Mouse (Mus musculus) limb, embryonic 12.5 days (tissue): Measurements from ENCODE around the gene Srrm2. TPM values are rescaled to one million over a fixed set of nuclear protein-coding genes. Genes with fewer than 3 reads are reported as not detected.
A peak's percentile ranks its signal among the peaks of the same experiment; 100 is the strongest.

Experiments
- ATAC-seq: fragments of 200-750 bp; cut with Nextera tagmentation; 2 replicates; pipeline ENCODE4 v1.8.0; 2017; ENCODE audit warnings: low read depth, moderate TSS enrichment; ENCODE audit not compliant: insufficient number of reproducible peaks, insufficient read depth, low FRiP score, low TSS enrichment
- H3K27ac ChIP-seq: fragments of 300-500 bp; sonication (generic); 2 replicates; pipeline ENCODE4 v1.5.1; 2016; ENCODE audit warnings: mild to moderate bottlenecking, moderate library complexity
- H3K27me3 ChIP-seq: fragments of 300-500 bp; sonication (generic); 2 replicates; pipeline ENCODE4 v1.6.1; 2016; ENCODE audit warnings: mild to moderate bottlenecking, moderate library complexity
- H3K36me3 ChIP-seq: fragments of 300-500 bp; sonication (generic); 2 replicates; pipeline ENCODE4 v1.6.1; 2016; ENCODE audit warnings: mild to moderate bottlenecking, moderate library complexity
- H3K4me1 ChIP-seq: fragments of 300-500 bp; sonication (generic); replicated peaks from 2 replicates; pipeline ENCODE4 v1.6.1; 2016
- H3K4me2 ChIP-seq: fragments of 300-500 bp; sonication (generic); 2 replicates; pipeline ENCODE4 v1.6.1; 2016; ENCODE audit warnings: mild to moderate bottlenecking, moderate library complexity
- H3K4me3 ChIP-seq: fragments of 300-500 bp; sonication (generic); replicated peaks from 2 replicates; pipeline ENCODE4 v1.5.1; 2016; ENCODE audit warnings: mild to moderate bottlenecking
- H3K9ac ChIP-seq: fragments of 300-500 bp; sonication (generic); replicated peaks from 2 replicates; pipeline ENCODE4 v1.6.1; 2016; ENCODE audit warnings: mild to moderate bottlenecking, moderate library complexity
- H3K9me3 ChIP-seq: fragments of 300-500 bp; sonication (generic); 2 replicates; pipeline ENCODE4 v1.6.1; 2016; ENCODE audit warnings: mild to moderate bottlenecking, moderate library complexity
- WGBS: fragments of 180-500 bp; shearing (Covaris S2); methylation state at CpG from one replicate; pipeline ENCODE4 v1.1.7; 2016; 5-methylcytosine and 5-hydroxymethylcytosine counted together
- polyA plus RNA-seq: library from polyadenylated mRNA; unstranded; fragments of >200 nt; fragmentation: Nextera tagmentation; extraction: Ambion mirVana; gene quantifications from 2 replicates; pipeline ENCODE4 v1.2.1, GENCODE M21; 2016

Srrm2 gene
- 639 and 703 TPM in 2 replicates for polyA plus RNA-seq

DNA sequence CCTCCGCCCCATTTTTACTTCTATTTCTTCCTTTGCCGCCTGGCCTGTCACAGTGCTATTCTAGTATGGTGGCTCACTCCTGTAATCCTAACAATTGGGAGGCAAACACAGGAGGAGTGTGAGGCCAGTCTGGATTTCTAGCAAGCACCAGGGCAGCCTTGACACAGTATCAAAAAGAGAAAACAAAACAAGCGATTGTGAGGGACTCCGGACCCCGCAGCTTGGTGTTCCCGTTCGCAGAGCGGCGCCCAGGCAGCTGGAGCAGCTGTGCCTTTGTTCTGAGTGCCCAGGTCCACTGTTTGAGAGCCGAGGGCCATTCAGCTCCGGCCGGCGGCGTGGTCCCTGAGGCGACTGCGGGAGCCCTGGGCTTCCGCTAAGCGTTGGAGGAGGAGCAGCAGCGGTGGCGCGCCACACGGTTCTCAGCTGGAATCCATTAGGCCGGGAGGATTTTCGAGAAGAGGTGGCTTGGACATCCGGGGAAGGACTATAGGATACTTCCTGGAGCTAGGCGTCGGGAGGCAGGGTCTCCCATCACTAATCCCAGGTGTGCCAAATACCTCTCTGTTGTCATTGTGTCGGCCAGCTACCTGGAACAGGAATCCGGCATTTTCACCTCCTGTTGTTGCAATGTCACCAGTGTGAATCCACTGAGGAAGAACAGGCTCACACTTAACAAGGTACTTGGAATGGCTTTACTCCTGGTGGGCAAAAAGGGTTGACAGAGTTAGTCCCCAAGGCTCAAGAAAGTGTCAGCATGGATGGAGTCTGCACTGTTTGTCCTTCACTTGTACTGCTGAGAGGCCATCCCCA lies at the start of gene Srrm2:
Srrm2 (plus strand) TSS at position 264 of the 810 bp plus-strand sequence.
- Histone ChIP-seq H3K9me3 (no peaks in the 10 kb centered on the region), H3K4me2 (peak within 1 kb of the TSS; percentile 68), H3K36me3 (peaks cover 14% of the 10 kb centered on the region; the same call in 1 of the 2 replicates), H3K27ac (peak within 1 kb of the TSS; percentile 98), H3K4me3 (peak within 1 kb of the TSS; percentile 45), H3K27me3 (no peaks in the 10 kb centered on the region), H3K4me1 (peaks cover 34% of the 10 kb centered on the region), H3K9ac (peak within 1 kb of the TSS; percentile 83)
- ATAC-seq = 0 out of 2 replicates have a peak, but pooled peaks have one; percentile 35
- 2% methylated on average over 29 of the region's 29 CpGs for WGBS

DNA sequence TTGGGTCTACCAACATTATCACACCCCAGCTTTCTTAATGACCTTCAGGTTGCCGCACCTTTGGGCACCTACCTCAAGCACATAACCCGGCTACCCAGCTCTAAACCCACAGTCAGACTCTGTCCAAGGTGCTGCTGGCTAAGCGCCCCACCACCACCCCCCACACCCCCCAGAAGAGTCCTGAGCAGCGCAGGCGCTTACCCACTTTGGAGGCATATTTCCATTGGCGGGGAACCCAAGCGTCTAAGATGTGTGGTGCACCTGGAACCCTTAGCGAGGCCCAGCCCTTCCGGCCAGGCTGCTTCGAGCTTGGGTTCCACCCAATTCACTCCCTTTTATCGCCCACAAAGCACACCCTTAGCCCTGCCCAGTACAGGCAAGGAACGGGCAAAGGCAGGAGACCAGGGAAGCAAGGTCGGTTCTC lies 49.7 kb upstream of the Srrm2 start, which contains the start of gene Paqr4:
Paqr4 (minus strand) TSS at position 270 of the 424 bp plus-strand sequence.
- peak within 1 kb of the TSS; percentile 56 for H3K27ac ChIP-seq
- H3K27me3 ChIP-seq = peaks cover 88% of the 10 kb centered on the region
- peaks cover 37% of the 10 kb centered on the region for H3K4me1 ChIP-seq
- ATAC-seq = peak; percentile 12; the same call in 1 of the 2 replicates
- WGBS = 4% methylated on average over 13 of the region's 13 CpGs
- peak within 1 kb of the TSS; percentile 97 for H3K4me2 ChIP-seq
- H3K36me3 ChIP-seq = peaks cover 10% of the 10 kb centered on the region; the same call in 1 of the 2 replicates
- H3K9me3 ChIP-seq = no peaks in the 10 kb centered on the region
- H3K4me3 ChIP-seq = peak within 1 kb of the TSS; percentile 67
- H3K9ac ChIP-seq = peak within 1 kb of the TSS; percentile 67

DNA sequence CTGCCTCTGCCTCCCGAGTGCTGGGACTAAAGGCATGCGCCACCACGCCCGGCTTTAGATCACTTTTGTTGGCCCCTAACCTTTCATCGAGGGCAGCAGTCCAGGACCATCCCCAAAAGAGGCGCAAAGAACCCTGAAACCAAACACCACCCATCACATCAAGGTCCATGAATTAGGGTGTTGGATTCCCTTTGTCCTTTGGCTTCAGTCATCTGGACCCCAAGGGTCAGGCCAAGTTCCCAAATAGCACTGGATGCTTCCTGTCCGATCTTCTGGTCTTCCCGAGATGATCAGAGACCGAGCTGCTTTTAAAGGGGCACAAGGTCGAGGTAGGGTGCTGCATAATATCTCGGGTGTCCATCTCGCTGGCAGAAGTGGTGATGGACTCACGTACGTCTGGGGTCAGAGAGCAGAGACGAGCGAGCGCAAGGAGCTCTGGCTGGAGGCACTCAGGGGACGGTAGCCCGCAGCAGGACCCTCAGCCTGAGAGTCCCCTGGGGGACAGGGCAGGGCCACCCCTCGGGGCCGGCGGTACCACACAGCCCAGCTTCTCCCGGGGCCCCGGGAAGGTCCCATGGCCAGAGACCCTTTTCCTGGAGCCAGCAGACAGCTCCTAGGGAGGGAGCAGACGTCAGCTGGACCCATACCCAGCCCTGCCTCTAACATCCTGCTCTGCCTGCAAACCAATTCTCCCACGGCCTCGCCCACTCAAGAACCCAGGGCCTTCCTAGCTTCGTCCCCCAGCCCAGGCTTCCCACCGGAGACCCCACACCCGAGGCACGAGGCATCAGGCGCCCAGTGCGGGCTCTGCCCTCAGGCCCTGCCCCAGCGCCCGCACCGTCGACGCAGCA lies 48.7 kb upstream of the Srrm2 start:
- H3K27ac ChIP-seq = no peak overlapping the region
- peak overlapping the region; percentile 68 for H3K4me2 ChIP-seq
- H3K9me3 ChIP-seq = no peaks in the 10 kb centered on the region
- peaks cover 45% of the 10 kb centered on the region for H3K4me1 ChIP-seq
- ATAC-seq = no peak
- 45% methylated on average over 38 of the region's 38 CpGs for WGBS
- H3K36me3 ChIP-seq = peaks cover under 1% of the 10 kb centered on the region; the same call in 1 of the 2 replicates
- peaks cover 98% of the 10 kb centered on the region for H3K27me3 ChIP-seq
- H3K4me3 ChIP-seq = peak overlapping the region; percentile 30
- no peak overlapping the region for H3K9ac ChIP-seq

DNA sequence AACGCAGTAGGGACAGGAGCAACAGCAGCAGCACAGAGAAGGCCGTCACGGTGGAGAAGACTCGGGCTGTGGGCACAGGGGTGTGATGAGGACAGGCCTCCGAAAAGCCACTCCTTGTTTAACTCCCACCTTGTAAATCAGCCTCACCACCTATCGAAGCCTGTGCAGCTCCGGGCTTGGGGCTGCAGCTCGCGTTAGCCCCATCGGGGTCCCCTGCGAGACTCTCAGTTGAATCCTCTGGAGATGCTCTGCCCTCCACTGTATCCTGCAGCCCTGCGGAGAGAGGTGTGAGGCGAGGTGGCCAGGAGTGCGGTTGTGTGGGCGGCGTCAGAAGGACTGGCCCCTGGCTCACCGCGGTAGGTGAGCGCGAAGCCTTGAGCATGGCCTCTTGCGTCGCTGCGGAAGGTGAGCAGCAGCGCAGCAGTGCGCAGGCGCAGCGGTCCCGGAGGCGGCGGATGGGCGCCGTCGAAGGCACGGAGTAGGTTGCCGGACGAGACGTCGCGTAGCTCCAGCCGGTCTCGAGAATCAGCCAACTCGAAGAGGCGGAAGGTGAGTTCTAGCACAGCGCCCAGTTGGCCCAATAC lies 48.0 kb upstream of the Srrm2 start:
- Histone ChIP-seq H3K4me1 (peaks cover 49% of the 10 kb centered on the region), H3K27me3 (peaks cover 99% of the 10 kb centered on the region), H3K9me3 (no peaks in the 10 kb centered on the region), H3K4me3 (peak overlapping the region; percentile 30), H3K27ac (no peak overlapping the region), H3K9ac (peak overlapping the region; percentile 34; the same call in 1 of the 2 replicates), H3K36me3 (no peaks in the 10 kb centered on the region), H3K4me2 (peak overlapping the region; percentile 68)
- 9% methylated on average over 44 of the region's 44 CpGs for WGBS
- ATAC-seq = no peak

DNA sequence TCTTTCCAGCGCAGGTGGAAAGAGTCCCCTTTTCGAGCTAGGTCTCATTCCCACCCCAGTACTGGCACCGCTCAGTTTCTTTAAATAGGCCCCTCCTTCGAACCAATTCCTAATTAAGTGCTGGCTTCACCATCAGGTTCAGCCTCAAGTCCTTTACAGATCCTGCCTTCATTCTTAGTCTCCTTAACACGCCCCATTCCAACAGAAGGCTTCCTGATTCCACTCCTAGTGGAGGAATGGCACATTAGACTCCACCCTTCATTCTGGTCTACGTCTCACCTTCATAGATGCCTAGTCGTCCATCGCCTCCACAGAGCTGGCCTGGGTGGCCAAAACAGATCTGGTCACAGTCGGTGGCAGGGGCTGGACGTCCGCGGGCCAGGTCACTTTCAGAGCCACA lies 47.4 kb upstream of the Srrm2 start:
- Histone ChIP-seq H3K4me2 (peak overlapping the region; percentile 68), H3K4me3 (peak overlapping the region; percentile 30; the same call in 1 of the 2 replicates), H3K36me3 (no peaks in the 10 kb centered on the region), H3K4me1 (peaks cover 49% of the 10 kb centered on the region), H3K27me3 (peaks cover 99% of the 10 kb centered on the region), H3K27ac (no peak overlapping the region), H3K9ac (no peak overlapping the region; the same call in 1 of the 2 replicates), H3K9me3 (no peaks in the 10 kb centered on the region)
- WGBS = 64% methylated on average over 12 of the region's 12 CpGs
- no peak for ATAC-seq

DNA sequence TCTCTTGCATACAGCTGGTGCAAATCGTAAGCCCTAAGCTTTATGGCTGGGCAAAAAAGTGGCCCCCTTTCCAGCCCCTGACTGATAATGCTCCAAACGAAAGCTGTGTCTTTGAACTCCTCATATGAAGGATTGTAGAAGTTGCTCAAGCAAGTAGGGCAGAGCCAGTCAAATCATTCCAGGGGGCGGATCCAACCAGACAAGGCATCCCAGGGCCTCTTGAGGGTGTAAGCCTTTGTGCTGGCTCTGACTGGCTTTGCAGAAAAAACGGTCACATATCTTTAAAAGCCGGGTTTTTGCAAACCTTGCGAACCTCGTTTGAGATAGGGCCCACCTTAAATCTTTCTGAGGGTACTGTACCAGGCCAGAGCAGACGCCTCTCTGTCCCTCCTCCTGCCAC lies 46.3 kb upstream of the Srrm2 start:
- H3K9ac ChIP-seq = 0 out of 2 replicates have a peak overlapping the region, but pooled peaks have one; percentile 19
- H3K27me3 ChIP-seq = peaks cover 96% of the 10 kb centered on the region
- H3K4me2 ChIP-seq = peak overlapping the region; percentile 68
- no peaks in the 10 kb centered on the region for H3K36me3 ChIP-seq
- 18% methylated on average over 8 of the region's 8 CpGs for WGBS
- peaks cover 48% of the 10 kb centered on the region for H3K4me1 ChIP-seq
- no peak overlapping the region for H3K27ac ChIP-seq
- no peak for ATAC-seq
- peak overlapping the region; percentile 35 for H3K4me3 ChIP-seq
- no peaks in the 10 kb centered on the region for H3K9me3 ChIP-seq

DNA sequence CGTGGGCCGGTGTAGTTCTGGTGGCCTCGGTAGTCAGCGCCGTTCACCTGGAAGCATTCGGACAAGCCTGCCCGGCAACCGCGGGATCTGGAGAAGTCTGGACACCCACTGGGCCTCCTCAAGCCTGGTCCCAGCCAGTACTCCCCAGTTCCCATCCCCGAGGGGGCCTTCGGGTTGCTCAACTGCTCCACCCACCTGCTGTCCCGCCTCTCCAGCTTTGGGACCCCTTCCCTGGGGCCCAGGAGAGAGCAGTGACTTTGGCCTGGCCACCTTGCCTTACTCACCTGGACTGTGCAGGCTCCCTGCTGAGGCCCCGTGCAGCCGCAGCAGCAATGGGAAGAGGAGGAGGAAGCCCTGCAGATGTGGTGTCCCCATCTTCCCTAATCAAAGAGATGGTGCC lies 45.7 kb upstream of the Srrm2 start:
- Histone ChIP-seq H3K27me3 (peaks cover 91% of the 10 kb centered on the region), H3K36me3 (no peaks in the 10 kb centered on the region), H3K27ac (no peak overlapping the region), H3K9me3 (no peaks in the 10 kb centered on the region), H3K4me2 (peak overlapping the region; percentile 68), H3K9ac (peak overlapping the region; percentile 19; the same call in 1 of the 2 replicates), H3K4me3 (peak overlapping the region; percentile 35), H3K4me1 (peaks cover 47% of the 10 kb centered on the region)
- no peak for ATAC-seq
- WGBS = 4% methylated on average over 14 of the region's 14 CpGs

DNA sequence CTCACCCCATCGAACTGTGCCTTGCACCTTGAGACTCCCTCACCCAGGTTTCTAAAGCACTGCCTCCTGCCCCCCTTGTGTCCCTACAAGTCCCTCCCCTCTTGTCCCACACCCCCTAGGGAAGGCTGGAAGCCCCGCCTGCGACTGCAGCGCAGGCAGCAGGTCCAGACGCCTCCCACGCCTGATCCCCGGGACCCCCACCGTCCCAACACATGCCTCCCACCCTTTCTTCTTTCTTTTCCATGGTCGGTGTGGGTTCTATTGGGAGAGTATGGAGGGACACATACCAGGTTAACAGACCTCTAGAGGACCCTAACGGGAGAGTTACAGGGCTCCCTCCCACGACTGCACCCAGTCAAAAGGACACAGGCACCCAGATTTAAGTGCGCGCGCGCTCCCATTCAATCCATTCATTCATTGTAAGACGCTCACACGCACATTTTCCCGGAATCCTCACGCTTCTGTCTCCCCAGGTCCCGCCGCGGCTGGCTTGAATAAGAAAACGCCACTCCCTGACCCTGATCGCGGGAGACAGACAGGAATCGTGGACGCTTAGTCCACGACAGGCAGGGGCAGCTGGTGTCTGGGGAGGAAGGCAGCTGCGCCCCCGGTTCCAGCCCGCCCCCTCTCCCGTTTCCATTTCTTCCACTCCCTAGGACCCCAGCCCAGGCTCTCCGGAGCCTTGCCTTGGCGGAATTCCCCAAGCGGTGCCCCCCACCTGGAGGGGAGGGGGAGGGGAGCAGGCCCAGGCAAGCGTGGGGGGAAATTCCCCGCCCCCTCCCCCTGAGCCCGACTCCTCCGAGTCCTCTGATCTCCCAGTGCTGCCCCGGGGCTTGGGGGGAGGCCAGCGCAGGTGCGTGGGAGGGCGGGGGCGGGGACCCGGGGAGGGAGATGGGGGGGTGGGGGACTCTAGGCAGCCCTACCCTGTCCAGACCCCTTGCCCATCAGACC lies 44.8 kb upstream of the Srrm2 start, which contains the start of gene Kremen2:
Kremen2 (minus strand) TSS at position 533 of the 951 bp plus-strand sequence.
- WGBS = under 1% methylated on average over 43 of the region's 45 CpGs
- Histone ChIP-seq H3K4me1 (peaks cover 41% of the 10 kb centered on the region), H3K9ac (peak within 1 kb of the TSS; percentile 47), H3K4me2 (peak within 1 kb of the TSS; percentile 68), H3K9me3 (no peaks in the 10 kb centered on the region), H3K27ac (no peak within 1 kb of the TSS), H3K4me3 (peak within 1 kb of the TSS; percentile 35), H3K27me3 (peaks cover 82% of the 10 kb centered on the region), H3K36me3 (peaks cover under 1% of the 10 kb centered on the region; the same call in 1 of the 2 replicates)
- ATAC-seq = no peak

DNA sequence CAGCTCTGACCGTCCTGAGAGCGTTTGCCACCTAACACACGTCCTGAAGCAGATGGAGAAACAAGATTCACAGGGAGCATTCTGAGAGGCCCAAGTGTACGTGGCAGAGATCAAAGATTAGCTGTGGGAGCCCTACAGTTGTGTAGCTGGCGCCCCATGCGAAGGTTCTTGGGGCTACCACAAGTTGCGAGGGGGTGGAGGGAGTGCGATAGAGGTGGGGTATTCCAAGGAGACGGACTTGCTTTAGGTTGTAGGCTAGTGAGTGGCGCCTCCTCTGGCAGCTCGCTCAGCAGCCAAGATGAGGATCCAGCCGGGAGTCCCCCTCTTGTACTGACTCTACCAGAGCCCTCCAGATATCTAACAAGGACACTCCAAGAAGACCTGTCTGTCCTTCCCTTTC lies 44.0 kb upstream of the Srrm2 start:
- H3K4me1 ChIP-seq = peaks cover 37% of the 10 kb centered on the region
- H3K9ac ChIP-seq = no peak overlapping the region
- ATAC-seq = no peak
- peaks cover 8% of the 10 kb centered on the region for H3K36me3 ChIP-seq
- 2% methylated on average over 12 of the region's 12 CpGs for WGBS
- peaks cover 75% of the 10 kb centered on the region for H3K27me3 ChIP-seq
- no peak overlapping the region for H3K27ac ChIP-seq
- no peaks in the 10 kb centered on the region for H3K9me3 ChIP-seq
- peak overlapping the region; percentile 35 for H3K4me3 ChIP-seq
- peak overlapping the region; percentile 68 for H3K4me2 ChIP-seq

DNA sequence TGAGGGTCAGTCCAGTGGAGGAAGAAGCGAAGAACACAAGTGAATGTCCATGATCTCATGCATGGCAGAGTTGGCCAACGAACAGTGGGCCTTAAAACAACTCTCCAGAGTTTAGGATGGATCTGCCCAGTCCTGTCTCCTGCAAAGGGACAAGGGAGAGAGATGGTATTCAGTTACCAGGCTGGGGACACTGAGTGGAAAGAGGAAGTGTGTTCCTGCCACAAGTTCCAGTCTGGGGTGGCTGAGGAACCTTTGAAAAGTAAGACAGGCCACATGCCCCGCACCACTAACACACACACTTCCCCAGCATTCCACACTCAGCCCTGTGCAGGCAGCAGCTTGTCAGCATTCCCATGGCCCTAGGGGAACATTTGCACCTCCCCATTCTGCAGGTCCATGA lies 43.6 kb upstream of the Srrm2 start:
- Histone ChIP-seq H3K36me3 (peaks cover 12% of the 10 kb centered on the region), H3K27me3 (peaks cover 70% of the 10 kb centered on the region), H3K4me3 (no peak overlapping the region), H3K9me3 (no peaks in the 10 kb centered on the region), H3K9ac (no peak overlapping the region), H3K4me1 (peaks cover 37% of the 10 kb centered on the region), H3K4me2 (no peak overlapping the region), H3K27ac (no peak overlapping the region)
- no peak for ATAC-seq
- WGBS = 81% methylated on average over 3 of the region's 3 CpGs
